Mouse (Mus musculus) central nervous system, embryonic 14 days (tissue): Measurements from ENCODE around the gene L3mbtl4. TPM values are rescaled to one million over a fixed set of nuclear protein-coding genes. Genes with fewer than 3 reads are reported as not detected.

Experiments
- polyA plus RNA-seq: library from polyadenylated mRNA; depleted of rRNA; stranded (reverse); fragments of >200 nt; gene quantifications from 2 replicates; pipeline ENCODE4 v1.2.3, GENCODE M21; 2012; rRNA removed

Gene L3mbtl4
- polyA plus RNA-seq = 1.1 and 1.2 TPM in 2 replicates

GRCm38 (mm10) chr17:68273527-68273926 is at the start of gene L3mbtl4:
TSS of gene L3mbtl4 (plus strand) at chr17:68273797.

GRCm38 (mm10) chr17:68826323-68826722 is 552.7 kb downstream of the L3mbtl4 start, which contains the start of gene Tmem200c:
TSS of gene Tmem200c (plus strand) at chr17:68826623.

